Mouse (Mus musculus) layer of hippocampus, postnatal 25 days (tissue): ENCODE measurements around the gene Scnn1b. TPM values are rescaled to one million over a fixed set of nuclear protein-coding genes. Genes with fewer than 3 reads are reported as not detected.

Source experiments
- DNase-seq, 2 experiments: peaks; one replicate each; pipeline ENCODE4 v3.0.0; 2022; ENCODE audit warnings: mixed read lengths in 2 of 2, low spot score in 1 of 2; ENCODE audit errors: extremely low spot score in 1 of 2
- total RNA-seq, 2 experiments: library from RNA; stranded (reverse); gene quantifications; 2 replicates each; pipeline ENCODE4 v1.2.3; 2021

Scnn1b gene
- total RNA-seq, 2 experiments from 2014 or later: not detected

- no peak for DNase-seq
Observed at GRCm38 (mm10) chr7:121906879-121907278, 42.0 kb downstream of the Scnn1b start.

GRCm38 (mm10) chr7:121912250-121912649, 47.4 kb downstream of the Scnn1b start:
- DNase-seq: no peak

- no peak for DNase-seq
Observed at GRCm38 (mm10) chr7:121913944-121914343, 49.1 kb downstream of the Scnn1b start.

- DNase-seq: no peak
Observed at GRCm38 (mm10) chr7:121924361-121924760, 59.5 kb downstream of the Scnn1b start.

GRCm38 (mm10) chr7:121927882-121928281, 63.0 kb downstream of the Scnn1b start:
- no peak for DNase-seq

GRCm38 (mm10) chr7:121931246-121931645, 66.4 kb downstream of the Scnn1b start:
- DNase-seq: no peak

- DNase-seq: no peak
Observed at GRCm38 (mm10) chr7:121933675-121934074, 68.8 kb downstream of the Scnn1b start.

- no peak for DNase-seq
Observed at GRCm38 (mm10) chr7:121934346-121934745, 69.5 kb downstream of the Scnn1b start.

GRCm38 (mm10) chr7:121935906-121936794, 71.3 kb downstream of the Scnn1b start:
- no peak for DNase-seq

GRCm38 (mm10) chr7:121936861-121937630, 72.2 kb downstream of the Scnn1b start:
- no peak for DNase-seq

- no peak for DNase-seq
Observed at GRCm38 (mm10) chr7:121938124-121938891, 73.5 kb downstream of the Scnn1b start.

GRCm38 (mm10) chr7:121939244-121939643, 74.4 kb downstream of the Scnn1b start:
- no peak for DNase-seq

GRCm38 (mm10) chr7:121939729-121940128, 74.9 kb downstream of the Scnn1b start:
- DNase-seq: peak; percentile 54 to 72

GRCm38 (mm10) chr7:121941016-121941415, 76.2 kb downstream of the Scnn1b start:
- no peak for DNase-seq

GRCm38 (mm10) chr7:121941640-121942039, 76.8 kb downstream of the Scnn1b start:
- DNase-seq: no peak

GRCm38 (mm10) chr7:121942371-121942770, 77.5 kb downstream of the Scnn1b start:
- DNase-seq: no peak

- DNase-seq: no peak
Observed at GRCm38 (mm10) chr7:121946196-121946595, 81.4 kb downstream of the Scnn1b start.

- DNase-seq: no peak
Observed at GRCm38 (mm10) chr7:121947513-121947912, 82.7 kb downstream of the Scnn1b start.

GRCm38 (mm10) chr7:121954891-121955669, 90.2 kb downstream of the Scnn1b start:
- no peak for DNase-seq

GRCm38 (mm10) chr7:121955802-121956201, 91.0 kb downstream of the Scnn1b start:
- no peak for DNase-seq
